Mouse (Mus musculus): ENCODE measurements around the gene Pmepa1.

Gene Pmepa1

DNA sequence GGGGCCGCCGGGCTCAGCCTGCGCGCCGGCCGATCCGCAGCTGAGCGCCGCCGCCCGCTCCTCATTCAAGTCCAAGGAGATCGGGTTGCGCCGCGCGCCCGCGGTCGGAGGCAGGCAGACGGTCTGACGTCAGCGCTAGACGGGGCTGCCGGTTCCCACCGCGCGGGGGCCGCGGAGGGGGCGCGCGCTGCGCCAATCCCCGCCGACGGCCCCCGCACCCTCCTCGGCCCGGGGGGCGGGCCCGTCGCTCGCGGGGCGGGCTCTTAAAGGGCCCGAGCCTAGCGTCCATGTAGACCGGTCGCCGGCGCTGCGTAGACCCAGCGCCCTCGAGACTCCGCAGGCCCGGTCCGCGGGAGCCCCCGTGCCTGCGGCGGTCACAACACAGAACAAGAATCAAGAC lies at the start of gene Pmepa1:
TSS of gene Pmepa1 (minus strand) at position 125 of the 400 bp plus-strand sequence.
- no peak for DNase-seq (ENCODE audit: extremely low read depth, low read depth)

DNA sequence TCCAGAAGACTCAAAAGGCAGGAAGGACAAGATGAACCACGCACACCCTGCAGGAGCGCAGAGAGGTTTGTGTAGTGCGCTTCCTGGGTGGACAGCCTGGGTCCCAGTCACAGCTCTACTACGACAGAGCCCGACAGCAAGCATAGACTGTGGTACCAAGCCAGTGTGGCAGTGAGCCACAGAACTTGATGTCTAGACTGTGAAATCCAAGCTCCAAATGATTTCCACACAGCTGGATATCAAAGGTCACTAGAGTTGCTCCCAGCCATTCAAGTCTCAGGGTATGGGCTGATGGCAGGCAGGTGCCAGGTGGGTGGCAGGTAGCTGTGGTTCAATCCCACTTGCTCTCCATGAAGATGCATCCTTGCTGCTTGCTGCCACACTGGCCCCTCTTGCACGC lies 45.4 kb upstream of the Pmepa1 start:
- DNase-seq (ENCODE audit: extremely low read depth, low read depth), result no peak

DNA sequence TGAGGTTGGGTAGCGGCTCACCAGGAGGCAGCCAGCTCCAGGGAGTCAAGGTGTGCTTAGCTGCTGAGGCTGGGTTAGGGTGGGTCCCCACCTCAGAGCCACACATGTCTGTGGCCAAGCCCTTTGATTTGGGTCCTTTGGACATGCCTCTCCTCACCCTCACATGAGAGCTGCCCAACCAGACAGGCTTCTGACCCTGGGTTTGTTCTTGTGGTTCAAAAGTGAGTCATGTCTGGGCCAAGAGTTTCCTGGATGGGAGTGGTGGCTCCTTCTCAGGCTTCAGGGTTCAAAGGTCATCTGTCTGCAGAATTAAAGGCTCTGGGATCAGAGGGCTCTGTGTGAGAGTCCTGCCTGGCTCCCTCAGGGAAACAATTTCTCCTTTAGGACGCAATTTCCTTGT lies 44.9 kb upstream of the Pmepa1 start:
- no peak for DNase-seq (ENCODE audit: extremely low read depth, low read depth)

DNA sequence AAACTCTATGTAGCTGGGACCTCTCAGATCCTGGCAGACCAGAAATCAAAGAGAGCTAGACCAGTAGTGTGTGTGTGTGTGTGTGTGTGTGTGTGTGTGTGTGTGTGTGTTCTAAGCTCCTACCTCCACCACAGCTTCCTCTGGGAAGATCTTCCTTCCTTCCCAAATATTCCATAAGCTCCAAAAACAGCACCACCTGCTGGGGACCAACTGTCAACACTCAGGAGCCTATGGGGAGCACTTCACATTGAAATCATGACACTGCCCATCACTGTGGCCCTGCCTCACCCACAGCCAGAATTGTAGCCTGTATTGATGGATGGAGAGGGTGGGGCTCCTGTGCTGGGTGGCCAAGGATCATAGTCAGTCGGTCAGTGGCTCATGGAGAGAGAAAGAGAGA lies 38.0 kb upstream of the Pmepa1 start:
- DNase-seq (ENCODE audit: extremely low read depth, low read depth), result no peak

DNA sequence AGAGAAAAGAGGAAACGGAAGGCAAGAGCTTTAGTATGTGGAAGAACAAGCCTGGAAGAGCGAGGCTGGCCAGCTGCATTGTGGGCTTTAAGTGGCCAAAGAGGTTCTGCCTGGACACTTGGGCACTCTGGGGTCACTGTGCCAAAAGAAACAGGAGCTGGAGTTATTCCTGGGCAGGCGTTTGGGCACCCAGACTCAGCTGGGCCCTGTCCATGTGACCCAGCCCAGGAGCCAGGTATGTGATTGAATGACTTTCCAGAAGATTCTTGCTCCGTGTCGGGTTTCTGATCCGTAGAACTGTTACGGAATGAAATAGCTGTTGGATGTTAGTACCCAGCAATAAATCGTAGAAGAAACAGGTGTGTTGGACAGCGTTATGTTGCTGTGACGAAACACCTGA lies 32.2 kb upstream of the Pmepa1 start:
- DNase-seq (ENCODE audit: extremely low read depth, low read depth), result no peak

DNA sequence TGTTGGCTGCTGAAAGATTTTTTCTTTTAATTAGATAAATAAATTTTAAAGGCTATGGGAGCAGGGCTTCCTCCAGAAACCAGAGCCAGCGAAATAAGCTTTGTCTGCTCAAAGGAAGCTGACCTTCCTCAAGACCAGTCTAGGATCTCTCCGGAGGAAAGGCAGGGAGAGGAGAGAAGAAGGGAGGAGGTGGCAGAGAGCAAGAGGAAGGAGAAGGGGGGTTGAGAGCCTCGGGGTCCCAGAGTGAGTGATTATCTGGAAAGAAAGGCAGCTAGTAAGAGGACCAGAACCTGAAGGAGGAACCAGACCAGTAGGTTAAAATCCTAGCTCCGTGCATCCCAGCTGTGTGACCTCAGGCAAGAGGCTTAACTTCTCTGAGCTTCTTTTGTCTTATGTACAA lies 31.7 kb upstream of the Pmepa1 start:
- no peak for DNase-seq (ENCODE audit: extremely low read depth, low read depth)

DNA sequence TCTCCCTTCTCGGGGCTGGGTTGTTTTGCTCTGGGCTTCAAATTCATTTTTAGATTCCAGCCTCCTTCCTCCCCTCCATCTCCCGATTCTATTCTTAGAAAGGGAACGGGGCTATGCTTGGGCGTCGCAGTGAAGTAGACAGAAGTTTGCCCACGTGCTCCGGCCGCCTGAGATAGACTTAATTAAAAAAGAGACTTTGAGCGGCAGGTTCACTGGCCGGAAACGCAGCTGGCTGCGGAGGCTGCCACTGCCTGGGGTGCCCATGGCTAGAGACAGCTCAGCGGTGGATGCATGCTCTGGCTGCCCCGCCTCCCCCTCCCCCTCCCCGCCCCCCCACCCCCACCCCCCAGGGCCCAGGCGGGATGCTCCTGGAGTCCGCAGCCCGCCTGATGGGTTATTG lies 31.2 kb upstream of the Pmepa1 start:
- DNase-seq (ENCODE audit: extremely low read depth, low read depth), result no peak

DNA sequence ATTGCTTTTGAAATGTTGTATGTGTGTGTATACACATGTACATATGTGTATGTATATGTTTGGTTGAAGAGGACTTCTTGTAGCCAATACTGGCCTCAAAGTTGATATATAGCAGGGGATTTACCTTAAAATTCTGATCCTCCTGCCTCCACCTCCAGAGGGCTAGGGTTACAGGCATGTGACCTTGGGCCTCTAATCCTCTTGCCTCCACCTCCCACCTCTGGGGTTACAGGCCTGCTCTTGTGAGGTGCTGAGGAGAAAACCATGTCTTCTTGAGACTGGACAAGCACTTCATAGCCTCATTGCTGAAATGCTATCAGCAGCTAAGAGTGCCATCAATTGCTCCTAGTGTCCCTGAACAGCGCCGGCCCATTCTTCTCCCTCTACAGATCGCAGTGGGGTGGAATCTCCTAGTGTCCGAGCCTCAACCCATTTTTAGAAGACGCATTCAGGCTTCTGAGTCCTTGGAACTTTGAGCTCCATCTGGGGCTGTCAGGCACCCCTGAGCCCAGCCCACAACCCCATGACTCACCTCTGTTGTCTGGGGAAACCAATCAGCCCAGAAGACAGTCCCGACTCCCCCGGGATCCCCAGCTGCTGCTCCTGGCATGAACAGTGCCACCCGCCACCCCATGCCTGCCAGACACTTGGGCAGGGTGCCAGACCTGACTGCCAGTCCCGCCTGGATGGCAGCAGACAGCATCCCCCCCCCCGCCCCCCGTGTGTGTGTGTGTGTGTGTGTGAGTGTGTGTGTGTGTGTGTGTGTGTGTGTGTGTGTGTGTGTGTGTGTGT lies 30.6 kb upstream of the Pmepa1 start:
- DNase-seq (ENCODE audit: extremely low read depth, low read depth), result no peak

DNA sequence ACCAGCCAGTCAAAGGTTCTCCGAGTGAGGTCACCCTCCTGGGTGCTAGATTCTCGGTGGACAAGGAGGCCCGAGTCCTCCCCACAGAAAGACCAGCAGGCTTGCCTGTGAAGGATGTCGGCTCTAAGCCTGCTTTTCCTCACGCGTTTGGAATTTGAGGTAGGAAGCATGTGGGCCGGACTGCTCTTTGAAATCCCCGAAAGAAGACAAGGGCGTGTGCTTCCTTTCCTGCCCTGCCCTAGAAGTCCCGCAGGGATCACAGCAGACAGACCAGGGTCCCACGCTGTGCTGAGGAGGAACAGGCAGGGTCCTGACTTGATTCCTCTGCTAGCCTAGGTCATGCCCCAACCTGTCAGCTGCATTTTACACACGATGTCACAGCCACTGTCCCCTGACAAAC lies 28.7 kb upstream of the Pmepa1 start:
- no peak for DNase-seq (ENCODE audit: extremely low read depth, low read depth)

DNA sequence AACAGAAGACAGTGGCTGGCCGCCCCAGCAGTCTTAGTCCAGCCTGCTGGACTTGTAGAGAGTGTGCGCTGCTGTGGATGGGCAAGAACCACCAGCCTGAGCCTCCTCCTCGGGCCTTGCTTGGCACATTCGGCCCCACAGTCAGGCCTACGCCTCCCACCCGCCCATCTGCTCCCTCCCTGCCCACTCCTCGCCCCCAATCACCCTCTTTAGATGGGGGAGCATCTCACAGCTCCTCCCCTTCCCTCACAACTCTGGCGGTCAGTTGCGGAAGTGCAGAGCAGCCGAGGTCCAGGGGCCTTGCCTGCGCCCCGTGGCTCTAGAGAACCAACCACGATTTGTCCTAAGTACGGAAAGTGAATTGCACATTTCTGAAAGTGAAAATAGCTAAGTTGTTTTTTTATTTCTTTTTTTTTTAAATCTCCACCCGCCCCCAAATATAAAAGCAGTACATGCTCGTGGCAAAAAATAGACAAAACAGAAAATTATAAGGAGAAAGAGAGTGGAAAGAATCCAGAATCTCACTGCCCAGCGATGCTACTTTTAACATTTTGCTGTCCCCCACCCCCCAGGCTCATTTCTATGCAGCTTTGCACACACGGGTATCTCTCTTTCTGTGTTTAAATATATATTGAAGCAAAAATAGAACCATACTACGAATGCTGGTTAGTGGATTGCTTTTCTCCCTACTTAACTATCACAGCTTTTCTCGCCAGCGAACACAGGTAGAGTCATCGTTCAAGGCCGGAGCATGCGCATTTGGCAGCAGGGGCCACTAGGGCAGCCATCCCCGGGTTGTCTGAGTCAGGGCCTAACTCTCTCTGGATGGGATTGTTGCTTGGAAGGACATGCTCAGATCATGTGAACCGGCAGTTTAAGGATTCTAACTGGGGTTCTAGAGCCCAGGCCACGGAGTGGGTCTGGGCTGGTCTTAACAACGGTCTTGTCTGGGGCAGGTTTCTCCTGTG lies 24.6 kb upstream of the Pmepa1 start:
- no peak for DNase-seq (ENCODE audit: extremely low read depth, low read depth)

DNA sequence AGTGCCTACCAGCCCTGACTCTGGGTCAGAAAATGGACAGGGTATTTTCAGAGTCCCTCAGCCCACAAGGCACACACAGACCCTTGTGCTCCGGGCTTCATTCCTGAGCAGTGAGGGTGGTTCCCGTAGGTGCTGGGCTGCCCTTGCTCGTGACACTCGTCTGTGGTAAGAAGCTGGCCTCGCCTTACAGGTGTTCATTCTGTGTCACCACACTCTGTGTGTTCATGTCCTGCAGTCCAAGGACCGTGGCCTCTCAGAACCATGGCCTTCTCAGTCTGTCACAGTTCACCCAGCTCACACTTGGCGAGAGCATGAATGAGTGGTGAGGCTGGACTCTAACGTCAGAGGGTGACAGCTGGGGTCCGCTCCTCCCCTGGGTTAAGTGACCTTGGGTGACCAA lies 20.1 kb upstream of the Pmepa1 start:
- no peak for DNase-seq (ENCODE audit: extremely low read depth, low read depth)

DNA sequence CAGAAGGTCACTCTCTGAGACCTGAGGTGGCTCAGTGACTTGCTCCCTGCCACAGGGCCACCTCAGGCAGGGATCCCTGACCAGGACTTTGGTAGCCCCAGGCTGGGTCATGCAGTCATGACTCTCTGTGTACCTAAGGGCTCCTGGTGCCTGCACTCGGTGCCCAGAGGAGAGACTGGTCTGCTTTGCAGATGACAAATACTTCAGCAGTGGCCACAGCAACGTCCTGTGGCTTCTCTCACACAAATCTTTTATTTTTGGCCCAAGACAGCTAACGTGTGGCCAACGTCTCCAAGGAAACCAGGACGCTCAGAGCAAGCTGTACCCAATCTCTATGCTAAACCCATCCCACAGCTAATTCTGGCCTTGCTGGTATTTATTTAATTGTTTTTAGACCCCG lies 16.7 kb upstream of the Pmepa1 start:
- DNase-seq (ENCODE audit: extremely low read depth, low read depth), result no peak

DNA sequence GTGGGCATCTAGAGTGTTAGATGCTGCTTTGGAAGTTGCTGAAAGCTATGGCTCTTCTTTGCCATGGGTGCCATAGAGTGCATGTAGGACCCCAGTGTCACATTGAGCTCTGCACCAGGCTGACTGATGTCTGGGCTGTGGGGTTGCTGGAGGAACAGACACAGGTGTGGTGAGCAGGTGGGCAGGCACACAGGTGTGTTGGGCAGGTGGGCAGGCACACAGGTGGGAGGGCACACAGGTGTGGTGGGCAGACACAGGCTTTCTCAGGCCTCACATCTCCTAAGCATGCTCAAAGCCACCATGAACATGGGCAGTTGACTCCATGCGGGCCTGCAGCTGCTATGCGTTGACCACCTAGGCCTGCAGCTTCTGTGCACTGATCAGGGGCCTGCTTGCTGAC lies 16.2 kb upstream of the Pmepa1 start:
- DNase-seq (ENCODE audit: extremely low read depth, low read depth), result no peak

DNA sequence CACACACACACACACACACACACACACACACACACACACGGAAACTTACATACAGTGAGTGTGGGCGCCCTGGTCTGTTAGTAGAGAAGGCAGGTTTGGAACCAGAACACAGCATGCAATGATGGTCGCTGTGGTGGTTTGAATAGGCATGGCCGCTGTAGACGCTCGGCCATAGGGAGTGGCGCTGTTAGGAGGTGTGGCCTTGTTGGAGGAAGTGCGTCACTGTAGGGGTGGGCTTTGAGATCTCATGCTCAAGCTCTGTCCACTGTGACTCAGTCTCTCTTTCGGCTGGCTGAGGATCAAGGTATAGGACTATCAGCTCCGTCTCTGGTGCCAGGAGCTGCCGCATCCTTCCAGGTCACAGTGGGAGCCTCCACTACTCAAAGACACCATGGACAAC lies 14.6 kb upstream of the Pmepa1 start:
- DNase-seq (ENCODE audit: extremely low read depth, low read depth), result no peak

DNA sequence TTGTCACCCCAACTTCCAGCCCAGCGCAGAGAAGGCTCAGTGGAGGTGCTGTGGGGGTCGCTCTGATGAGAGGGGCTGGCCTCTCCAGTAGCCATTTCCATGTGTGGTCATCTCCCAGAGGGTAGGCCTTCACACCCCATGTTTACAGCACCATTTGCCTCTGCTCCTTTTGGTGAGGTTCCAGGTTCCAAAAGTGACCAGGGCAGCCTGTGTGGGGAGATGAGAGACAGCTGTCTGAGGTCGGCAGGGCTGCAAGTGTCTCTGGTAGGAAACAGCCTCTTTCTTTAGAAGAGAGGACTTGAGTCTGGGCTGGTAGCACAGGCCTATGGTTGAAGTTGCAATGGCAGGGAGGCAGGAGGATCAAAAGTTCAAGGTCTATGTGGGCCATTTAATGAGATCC lies 13.6 kb upstream of the Pmepa1 start:
- no peak for DNase-seq (ENCODE audit: extremely low read depth, low read depth)

DNA sequence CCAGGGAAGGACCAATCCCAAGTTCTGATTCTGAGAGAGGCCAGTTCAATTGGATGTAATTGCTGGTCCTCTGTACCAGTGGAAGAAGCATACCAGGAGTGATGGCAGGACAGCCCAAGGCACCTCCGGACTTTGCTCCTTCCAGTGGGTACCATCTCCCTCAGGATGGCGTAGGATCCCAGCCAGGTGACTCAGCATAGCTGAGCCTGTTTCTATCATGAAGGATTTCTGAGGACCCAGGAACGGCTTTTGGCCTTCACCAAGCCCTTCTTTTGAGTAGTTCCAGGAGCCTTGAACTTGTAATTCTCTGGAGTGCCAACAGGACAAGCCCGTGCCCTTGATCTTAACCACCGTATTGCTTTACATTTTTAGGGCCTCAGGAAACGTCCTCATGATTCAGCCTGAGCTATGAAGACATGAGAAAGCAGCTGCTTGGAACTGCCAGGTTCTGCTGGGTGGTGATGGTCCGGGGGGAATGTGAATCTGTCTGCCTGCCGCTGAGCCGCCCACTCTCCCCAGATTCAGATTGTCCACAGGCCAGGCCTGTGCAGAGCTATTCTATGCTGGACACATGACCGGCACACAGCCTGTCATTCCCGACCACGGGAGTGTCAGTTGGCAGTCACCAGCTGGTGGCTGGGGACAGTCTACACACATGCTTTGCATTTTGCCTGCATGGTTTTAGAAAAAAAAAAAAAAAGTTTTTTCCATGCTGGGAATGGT lies 9.6 kb upstream of the Pmepa1 start:
- no peak for DNase-seq (ENCODE audit: extremely low read depth, low read depth)

DNA sequence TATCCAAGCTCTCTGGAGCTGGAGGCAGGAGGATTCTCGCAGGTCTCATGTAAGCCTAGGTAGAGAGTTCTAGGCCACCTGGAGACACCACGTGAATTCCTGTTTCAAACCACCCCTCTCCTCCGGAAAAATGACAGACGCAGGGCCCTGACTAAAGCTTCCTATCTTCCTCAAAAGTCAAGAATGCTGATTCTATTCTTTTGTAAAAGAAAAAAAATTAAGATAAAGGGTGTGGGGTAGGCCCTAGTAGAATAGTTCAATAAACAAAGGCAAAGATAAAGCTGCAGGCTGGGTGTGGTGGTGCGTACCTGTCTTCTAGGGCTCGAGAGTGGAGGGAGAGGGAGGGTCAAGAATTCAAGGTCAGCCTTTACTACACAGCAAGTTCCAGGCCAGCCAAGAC lies 8.4 kb upstream of the Pmepa1 start:
- no peak for DNase-seq (ENCODE audit: extremely low read depth, low read depth)

DNA sequence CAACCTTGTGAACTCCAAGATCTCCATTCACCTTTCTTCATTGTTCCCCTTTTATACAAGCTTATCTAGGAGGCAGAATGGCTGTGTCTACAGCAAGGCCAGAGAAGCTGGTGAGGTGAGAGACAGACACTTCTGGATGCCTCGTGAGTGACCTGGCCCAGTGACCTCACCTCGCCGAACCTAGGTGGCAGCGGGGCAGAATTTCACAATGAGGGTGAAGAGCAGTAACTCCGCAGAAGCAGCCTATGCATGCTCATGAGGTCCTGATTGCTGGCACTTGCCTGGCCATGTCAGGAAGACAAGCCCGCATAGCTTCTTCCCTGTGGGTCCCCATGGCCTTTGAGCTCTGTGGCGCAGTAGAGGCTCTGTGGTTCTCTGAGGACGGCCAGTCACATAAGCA lies 5.9 kb upstream of the Pmepa1 start:
- DNase-seq (ENCODE audit: extremely low read depth, low read depth), result no peak

DNA sequence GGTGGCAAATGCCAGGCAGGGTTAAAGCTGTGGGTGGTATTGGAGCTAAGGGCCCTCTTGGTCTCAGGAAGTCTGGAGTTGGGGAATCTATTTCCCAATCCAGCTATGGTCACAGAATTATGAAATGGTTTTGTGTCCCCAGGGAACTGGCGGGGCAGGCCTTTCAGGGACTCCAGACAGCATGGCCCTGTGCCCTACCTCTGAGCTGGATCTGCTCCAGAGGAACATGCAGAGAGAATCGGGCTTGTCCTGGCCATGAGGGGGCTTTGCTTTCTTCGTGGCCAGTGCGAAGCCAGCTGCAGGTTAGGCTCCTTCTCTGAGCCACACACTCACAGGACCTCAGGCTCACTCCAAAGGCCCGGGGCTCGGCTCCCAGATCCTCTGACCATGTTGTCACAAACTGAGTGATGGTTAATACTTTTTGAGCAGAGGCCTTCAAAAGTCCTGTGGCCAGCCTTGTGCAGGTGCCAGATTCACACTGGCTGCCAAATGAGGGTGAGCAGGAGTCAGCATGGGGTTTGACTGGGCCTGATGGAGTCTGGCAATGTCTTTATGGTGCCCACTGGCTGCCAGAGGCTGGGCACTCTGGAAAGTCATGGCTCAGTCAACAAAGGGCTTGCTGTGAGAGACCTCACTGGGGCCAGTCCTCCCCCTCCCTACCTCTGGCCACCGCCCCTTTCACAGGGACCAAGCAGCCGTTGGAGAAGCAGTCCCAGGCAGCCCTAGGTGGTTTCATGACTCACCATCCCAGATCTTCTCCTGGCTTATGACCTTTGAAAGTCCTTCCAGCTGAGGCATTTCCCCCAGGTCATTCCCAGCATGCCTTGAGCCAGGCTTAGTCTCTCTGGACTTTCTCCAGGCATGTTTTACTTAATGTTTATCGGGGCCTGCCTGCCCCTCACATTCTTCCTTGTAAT lies 4.9 kb upstream of the Pmepa1 start:
- DNase-seq (ENCODE audit: extremely low read depth, low read depth), result no peak

DNA sequence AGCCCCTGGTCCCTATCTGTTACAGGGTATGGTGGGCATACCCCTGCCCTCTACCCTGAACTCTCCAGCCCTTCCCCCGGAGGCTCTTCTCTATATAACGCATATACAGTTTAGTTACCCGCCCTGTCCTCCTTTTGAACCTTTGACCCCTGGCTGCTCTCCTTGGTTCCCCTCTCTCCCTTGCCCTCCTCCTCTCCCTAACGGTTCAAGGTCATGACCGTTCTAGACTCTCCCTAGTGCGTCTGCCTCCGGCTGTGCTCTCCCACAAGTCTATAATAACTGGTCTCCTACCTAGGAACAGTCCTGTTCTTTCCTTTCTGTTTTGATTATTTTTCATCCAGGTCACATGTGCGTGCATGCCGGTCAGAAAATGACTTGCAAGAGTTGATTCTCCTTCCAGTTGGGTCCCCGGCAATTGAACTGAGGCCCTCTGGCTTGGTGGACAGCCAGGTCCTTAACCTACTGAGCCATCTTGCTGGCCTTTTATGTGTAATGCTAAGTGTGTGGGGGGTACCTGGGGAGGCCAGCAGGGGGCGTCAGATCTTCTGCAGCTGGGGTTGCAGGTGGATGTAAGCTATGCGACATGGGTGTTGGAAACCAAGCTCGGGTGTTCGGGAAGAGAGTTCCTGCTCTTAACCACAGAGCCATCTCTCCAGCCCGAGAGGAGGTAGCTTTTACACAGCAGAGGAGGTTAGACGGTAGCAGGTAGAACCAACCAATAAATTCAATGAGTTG lies 2.7 kb upstream of the Pmepa1 start:
- DNase-seq (ENCODE audit: extremely low read depth, low read depth), result no peak

All from MEL-GATA-1-ER (cell line).